14 mouse cellular contexts compared by ENCODE assay signal in genomic region chr13:94211236-94212119, GRCm38 (mm10).
DNase-seq lines count a peak whose midpoint lies in the region; ATAC-seq lines count a peak whose summit lies in the region.
"Had no signal": no experiment of that assay in that cellular context is flagged by ENCODE, and none has a peak within 500 bp of the region (broad histone marks: within the 10 kb centered on the region; RNA-seq: fewer than 3 reads in every experiment).

No protein-coding gene starts in this region.

- 0 out of 2 replicates have a peak, but pooled peaks have one; percentile 27 for ATAC-seq in hindbrain, embryonic 11.5 days (ENCODE audit: low FRiP score)
- ATAC-seq in hindbrain, embryonic 16.5 days = peak; percentile 74
- ATAC-seq in intestine, embryonic 15.5 days = no peak
- ATAC-seq: liver, postnatal 0 days had no signal

- no peak overlapping the region for H3K4me3 ChIP-seq in hindbrain, embryonic 11.5 days (ENCODE audit: low read depth, low read length)
- H3K4me3 ChIP-seq in hindbrain, embryonic 10.5 days = no peak overlapping the region
- H3K4me3 ChIP-seq in hindbrain, embryonic 16.5 days (ENCODE audit: low read length) = no peak overlapping the region
- no peak overlapping the region for H3K4me3 ChIP-seq in intestine, embryonic 15.5 days (replicated peaks)
- H3K4me3 ChIP-seq: heart, embryonic 10.5 days; limb, embryonic 13.5 days had no signal

- DNase-seq in hindbrain, embryonic 11.5 days (ENCODE audit: low spot score) = no peak
- no peak for DNase-seq in hindbrain, embryonic 10.5 days (ENCODE audit: low spot score)
- DNase-seq in retina, postnatal 1 day = peak; percentile 38
- DNase-seq in retina, embryonic 14.5 days (ENCODE audit: low spot score) = no peak
- no peak for DNase-seq in embryo, embryonic 10.5 days (ENCODE audit: low spot score)
- no peak for DNase-seq in cerebellum, postnatal 10 days
- DNase-seq: adrenal gland, postnatal 10 days; cerebellum, postnatal 14 days; kidney, adult 18-20 months; liver, postnatal 0 days had no signal

- H3K4me1 ChIP-seq in hindbrain, embryonic 11.5 days (replicated peaks; ENCODE audit: control insufficient read depth, insufficient read depth, low read length) = no peaks in the 10 kb centered on the region
- H3K4me1 ChIP-seq in hindbrain, embryonic 10.5 days (replicated peaks) = peaks cover 13% of the 10 kb centered on the region
- H3K4me1 ChIP-seq in hindbrain, embryonic 16.5 days (ENCODE audit: control insufficient read depth, insufficient read depth, low read depth, low read length) = peaks cover 5% of the 10 kb centered on the region; the same call in 1 of the 2 replicates
- no peaks in the 10 kb centered on the region for H3K4me1 ChIP-seq in intestine, embryonic 15.5 days (replicated peaks)
- H3K4me1 ChIP-seq: heart, embryonic 10.5 days had no signal

- no peaks in the 10 kb centered on the region for H3K27me3 ChIP-seq in hindbrain, embryonic 11.5 days (ENCODE audit: control insufficient read depth, insufficient read depth, low read length)
- H3K27me3 ChIP-seq in hindbrain, embryonic 10.5 days (ENCODE audit: insufficient read depth, poor library complexity, severe bottlenecking) = no peaks in the 10 kb centered on the region
- no peaks in the 10 kb centered on the region for H3K27me3 ChIP-seq in hindbrain, embryonic 16.5 days (replicated peaks; ENCODE audit: control insufficient read depth, insufficient read depth, low read length)
- no peaks in the 10 kb centered on the region for H3K27me3 ChIP-seq in intestine, embryonic 15.5 days (replicated peaks)
- H3K27me3 ChIP-seq: limb, embryonic 13.5 days had no signal

- no peaks in the 10 kb centered on the region for H3K36me3 ChIP-seq in hindbrain, embryonic 11.5 days (ENCODE audit: control insufficient read depth, insufficient read depth, low read length)
- peaks cover 26% of the 10 kb centered on the region for H3K36me3 ChIP-seq in hindbrain, embryonic 10.5 days
- H3K36me3 ChIP-seq in hindbrain, embryonic 16.5 days (ENCODE audit: control insufficient read depth, insufficient read depth, low read length) = peaks cover 15% of the 10 kb centered on the region
- H3K36me3 ChIP-seq in intestine, embryonic 15.5 days = peaks cover 5% of the 10 kb centered on the region; the same call in 1 of the 2 replicates

- H3K9me3 ChIP-seq in hindbrain, embryonic 11.5 days (ENCODE audit: control insufficient read depth, low read length) = no peaks in the 10 kb centered on the region
- peaks cover 6% of the 10 kb centered on the region for H3K9me3 ChIP-seq in hindbrain, embryonic 10.5 days
- H3K9me3 ChIP-seq in hindbrain, embryonic 16.5 days (ENCODE audit: control insufficient read depth, low read length) = peaks cover 3% of the 10 kb centered on the region; the same call in 1 of the 2 replicates
- no peaks in the 10 kb centered on the region for H3K9me3 ChIP-seq in intestine, embryonic 15.5 days
- H3K9me3 ChIP-seq: heart, embryonic 10.5 days had no signal

- H3K4me2 ChIP-seq in hindbrain, embryonic 11.5 days (replicated peaks; ENCODE audit: low read depth, low read length) = no peak overlapping the region
- H3K4me2 ChIP-seq in hindbrain, embryonic 16.5 days (ENCODE audit: low read length) = no peak overlapping the region
- H3K4me2 ChIP-seq in intestine, embryonic 15.5 days (replicated peaks) = no peak overlapping the region
- H3K4me2 ChIP-seq: limb, embryonic 13.5 days had no signal

- 68% methylated on average over 6 of the region's 6 CpGs for WGBS in hindbrain, embryonic 11.5 days
- WGBS in hindbrain, embryonic 10.5 days = 77% methylated on average over 6 of the region's 6 CpGs
- 33% methylated on average over 6 of the region's 6 CpGs for WGBS in hindbrain, embryonic 16.5 days
- WGBS in intestine, embryonic 15.5 days = 54% methylated on average over 6 of the region's 6 CpGs

- no peak overlapping the region for H3K27ac ChIP-seq in hindbrain, embryonic 11.5 days (ENCODE audit: low read depth, low read length)
- H3K27ac ChIP-seq in hindbrain, embryonic 10.5 days = no peak overlapping the region
- no peak overlapping the region for H3K27ac ChIP-seq in hindbrain, embryonic 16.5 days (ENCODE audit: low read depth, low read length)
- no peak overlapping the region for H3K27ac ChIP-seq in intestine, embryonic 15.5 days
- H3K27ac ChIP-seq: heart, embryonic 10.5 days; limb, embryonic 13.5 days had no signal

- no peak overlapping the region for H3K9ac ChIP-seq in hindbrain, embryonic 11.5 days (ENCODE audit: low read depth, low read length)
- no peak overlapping the region for H3K9ac ChIP-seq in hindbrain, embryonic 16.5 days (ENCODE audit: low read depth, low read length)
- no peak overlapping the region for H3K9ac ChIP-seq in intestine, embryonic 15.5 days
- H3K9ac ChIP-seq: limb, embryonic 13.5 days; liver, postnatal 0 days had no signal
